Mouse (Mus musculus) R1 (cell line): ENCODE data around the gene Asic4.

ENCODE experiments used
- DNase-seq: peaks from one replicate; pipeline ENCODE4 v3.0.0-alpha.2; 2018; ENCODE audit warnings: low read depth, low spot score

Asic4 gene

GRCm38 (mm10) chr1:75502945-75503650 is 52.9 kb downstream of the Asic4 start:
- no peak for DNase-seq

GRCm38 (mm10) chr1:75503651-75503980 is 53.4 kb downstream of the Asic4 start:
- no peak for DNase-seq

- no peak for DNase-seq
These were observed 54.2 kb downstream of the Asic4 start for GRCm38 (mm10) chr1:75504256-75505045.

GRCm38 (mm10) chr1:75505159-75505955 is 55.1 kb downstream of the Asic4 start:
- peak; percentile 75 for DNase-seq

GRCm38 (mm10) chr1:75505956-75506831 is 56.0 kb downstream of the Asic4 start, which contains the start of gene Obsl1:
Obsl1 (minus strand) TSS chr1:75506452.
- DNase-seq, result peak; percentile 88

GRCm38 (mm10) chr1:75507006-75507405 is 56.8 kb downstream of the Asic4 start, which contains the start of gene Inha:
Inha (plus strand) TSS chr1:75507077.
- no peak for DNase-seq

GRCm38 (mm10) chr1:75509586-75509985 is 59.4 kb downstream of the Asic4 start:
- peak; percentile 45 for DNase-seq

- peak; percentile 91 for DNase-seq
These were observed 59.9 kb downstream of the Asic4 start for GRCm38 (mm10) chr1:75510154-75510553.

- peak; percentile 93 for DNase-seq
These were observed 61.4 kb downstream of the Asic4 start for GRCm38 (mm10) chr1:75511437-75512210.

- peak; percentile 48 for DNase-seq
These were observed 62.3 kb downstream of the Asic4 start for GRCm38 (mm10) chr1:75512550-75512949.

- DNase-seq, result no peak
These were observed 66.6 kb downstream of the Asic4 start for GRCm38 (mm10) chr1:75516703-75517380.

- peak; percentile 99 for DNase-seq
These were observed 67.7 kb downstream of the Asic4 start for GRCm38 (mm10) chr1:75517984-75518383.

- DNase-seq, result peak; percentile 68
These were observed 68.2 kb downstream of the Asic4 start for GRCm38 (mm10) chr1:75518427-75518826.

GRCm38 (mm10) chr1:75519576-75519975 is 69.3 kb downstream of the Asic4 start:
- DNase-seq, result no peak

GRCm38 (mm10) chr1:75521321-75522031 is 71.2 kb downstream of the Asic4 start, which contains the start of gene Stk11ip:
Stk11ip (plus strand) TSS chr1:75521529.
- DNase-seq, result peak; percentile 97
